Mouse (Mus musculus): ENCODE measurements around the gene Slc45a1.

DNA sequence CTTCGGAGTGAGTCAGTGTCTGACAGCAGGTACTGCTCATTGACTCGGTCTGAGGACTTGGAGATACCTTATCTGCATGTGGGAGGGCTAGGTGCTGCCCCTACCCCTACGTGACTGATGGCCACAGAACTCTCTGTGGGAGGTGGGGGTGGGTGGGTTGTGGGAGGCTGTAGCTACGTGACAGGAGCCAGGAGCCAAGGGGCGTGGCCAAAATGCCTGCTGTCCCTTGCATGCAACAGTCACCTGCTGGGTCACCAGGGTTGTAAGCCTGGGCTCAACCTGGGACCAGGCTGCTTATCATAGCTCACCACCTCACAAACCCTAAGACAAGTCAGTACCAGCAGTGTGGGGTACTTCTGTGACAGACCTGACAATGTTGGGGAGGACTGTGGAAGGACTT, 28.4 kb upstream of the Slc45a1 start:
- no peak for TF ChIP-seq POLR2A (IDR thresholded peaks at IDR 0.05; ENCODE audit: low read depth, low read length)
- no peak for TF ChIP-seq CTCF (IDR thresholded peaks at IDR 0.05; ENCODE audit: borderline replicate concordance, insufficient read depth, low read length)
